Mouse (Mus musculus) layer of hippocampus, postnatal 10 days (tissue): Measurements from ENCODE around the gene Disc1. TPM values are rescaled to one million over a fixed set of nuclear protein-coding genes. Genes with fewer than 3 reads are reported as not detected.

Experiments
- DNase-seq, 2 experiments: peaks; one replicate each; pipeline ENCODE4 v3.0.0; 2021; ENCODE audit warnings: low spot score in 2 of 2
- long read RNA-seq: library from polyadenylated mRNA; stranded (forward); transcript quantifications from one replicate; pipeline ENCODE4 v2.0.0, GENCODE M21; 2023
- total RNA-seq, 2 experiments: library from RNA; stranded (reverse); gene quantifications; 2 replicates each; pipeline ENCODE4 v1.2.3; 2021

Disc1 gene
- 1 to 10 TPM; 4.7 to 5.2 TPM for total RNA-seq
- long read RNA-seq = 0 reads

- DNase-seq = peak; percentile 47 to 66
Measured at GRCm38 (mm10) chr8:125053505-125054435, at the start of gene Disc1. Disc1 (plus strand) TSS chr8:125054195.

- DNase-seq = peak; percentile 92 to 94
Measured at GRCm38 (mm10) chr8:125012695-125013627, 41.0 kb upstream of the Disc1 start, which contains the start of gene Tsnax. Tsnax (plus strand) TSS chr8:125012997.

GRCm38 (mm10) chr8:125024085-125024484 is 29.9 kb upstream of the Disc1 start:
- no peak for DNase-seq

- no peak for DNase-seq
Measured at GRCm38 (mm10) chr8:125027211-125027610, 26.8 kb upstream of the Disc1 start.

- DNase-seq = no peak
Measured at GRCm38 (mm10) chr8:125028841-125029240, 25.2 kb upstream of the Disc1 start.

GRCm38 (mm10) chr8:125031276-125031675 is 22.7 kb upstream of the Disc1 start:
- no peak for DNase-seq

GRCm38 (mm10) chr8:125034669-125035068 is 19.3 kb upstream of the Disc1 start:
- DNase-seq = peak; percentile 79 to 83

GRCm38 (mm10) chr8:125037081-125037480 is 16.9 kb upstream of the Disc1 start:
- no peak for DNase-seq

- DNase-seq = no peak
Measured at GRCm38 (mm10) chr8:125038731-125039130, 15.3 kb upstream of the Disc1 start.

GRCm38 (mm10) chr8:125040587-125041375 is 13.2 kb upstream of the Disc1 start:
- DNase-seq = no peak

GRCm38 (mm10) chr8:125041496-125041895 is 12.5 kb upstream of the Disc1 start:
- DNase-seq = no peak

GRCm38 (mm10) chr8:125043394-125043793 is 10.6 kb upstream of the Disc1 start:
- DNase-seq = no peak

- no peak for DNase-seq
Measured at GRCm38 (mm10) chr8:125043935-125044334, 10.1 kb upstream of the Disc1 start.

- no peak for DNase-seq
Measured at GRCm38 (mm10) chr8:125045760-125046159, 8.2 kb upstream of the Disc1 start.

- DNase-seq = no peak
Measured at GRCm38 (mm10) chr8:125049051-125049750, 4.8 kb upstream of the Disc1 start.

GRCm38 (mm10) chr8:125049826-125050225 is 4.2 kb upstream of the Disc1 start:
- no peak for DNase-seq

- DNase-seq = peak; percentile 82 to 83
Measured at GRCm38 (mm10) chr8:125052026-125052425, 2.0 kb upstream of the Disc1 start.

- DNase-seq = peak; percentile 47 to 64
Measured at GRCm38 (mm10) chr8:125054436-125054810, 428 bp downstream of the Disc1 start.

GRCm38 (mm10) chr8:125060904-125061303 is 6.9 kb downstream of the Disc1 start:
- no peak for DNase-seq

GRCm38 (mm10) chr8:125065596-125065995 is 11.6 kb downstream of the Disc1 start:
- DNase-seq = no peak
